Mouse (Mus musculus): ENCODE measurements around the gene Olfr1232.

The Olfr1232 gene

GRCm38 (mm10) chr2:89329575-89329974 lies at the start of gene Olfr1232:
TSS of gene Olfr1232 (minus strand) at chr2:89329675.
- no peak for DNase-seq

- DNase-seq: no peak
Observed at GRCm38 (mm10) chr2:89364765-89365164, 35.3 kb upstream of the Olfr1232 start, which contains the start of gene Olfr1234. TSS of gene Olfr1234 (minus strand) at chr2:89364865.

- no peak for DNase-seq
Observed at GRCm38 (mm10) chr2:89342298-89342697, 12.8 kb upstream of the Olfr1232 start, which contains the start of gene Olfr1233. TSS of gene Olfr1233 (minus strand) at chr2:89342398.

- no peak for DNase-seq
Observed at GRCm38 (mm10) chr2:89306974-89307373, 22.5 kb downstream of the Olfr1232 start, which contains the start of gene Olfr1231. TSS of gene Olfr1231 (minus strand) at chr2:89307074.

GRCm38 (mm10) chr2:89297168-89297567 lies 32.3 kb downstream of the Olfr1232 start, which contains the start of gene Olfr1230:
TSS of gene Olfr1230 (minus strand) at chr2:89297268.
- DNase-seq: no peak

GRCm38 (mm10) chr2:89287914-89288313 lies 41.6 kb downstream of the Olfr1232 start, which contains the start of gene Olfr1229:
TSS of gene Olfr1229 (minus strand) at chr2:89288014.
- DNase-seq: no peak

Measured in cerebellum, postnatal 36 days (tissue).